ENCODE assay signal across 14 mouse cellular contexts in genomic region chr14:74997041-74997440, GRCm38 (mm10).
"Had no signal": no experiment of that assay in that cellular context is flagged by ENCODE, and none has a peak within 500 bp of the region (broad histone marks: within the 10 kb centered on the region; RNA-seq: fewer than 3 reads in every experiment).

No protein-coding gene starts in this region.

- DNase-seq: kidney, adult 2 months; kidney, postnatal 25 days; layer of hippocampus, postnatal 36 days; liver, embryonic 13.5 days; lung, embryonic 14.5 days; lung, postnatal 14 days; midbrain, embryonic 14.5 days; right cerebral cortex, postnatal 4 days; thymus, postnatal 25 days had no signal

- H3K4me1 ChIP-seq: liver, embryonic 13.5 days had no signal

- H3K9ac ChIP-seq: liver, embryonic 13.5 days; lung, embryonic 14.5 days had no signal

- H3K9me3 ChIP-seq: liver, embryonic 13.5 days had no signal

- H3K27ac ChIP-seq: kidney, postnatal 0 days; layer of hippocampus, adult 2 months; left cerebral cortex, adult 2 months; liver, embryonic 13.5 days had no signal

- H3K4me3 ChIP-seq: layer of hippocampus, adult 2 months; left cerebral cortex, adult 2 months; liver, embryonic 13.5 days had no signal

- H3K27me3 ChIP-seq: liver, embryonic 13.5 days had no signal

- ATAC-seq: intestine, postnatal 0 days had no signal

- H3K36me3 ChIP-seq: liver, embryonic 13.5 days had no signal

- H3K4me2 ChIP-seq: liver, embryonic 13.5 days; lung, embryonic 14.5 days; midbrain, embryonic 11.5 days had no signal
